Mouse (Mus musculus) intestine, embryonic 14.5 days (tissue): ENCODE results near the gene Stxbp6. TPM values are rescaled to one million over a fixed set of nuclear protein-coding genes. Genes with fewer than 3 reads are reported as not detected.

Experiments
- ATAC-seq: fragments of 200-750 bp; cut with Nextera tagmentation; replicated peaks from 2 replicates; pipeline ENCODE4 v1.8.0; 2017; ENCODE audit warnings: low read depth, moderate number of reproducible peaks, moderate TSS enrichment, moderate library complexity; ENCODE audit not compliant: low FRiP score, low TSS enrichment
- DNase-seq: peaks from one replicate; pipeline ENCODE4 v3.0.0-alpha.2; 2018; ENCODE audit warnings: low spot score
- H3K27ac ChIP-seq: fragments of 300-500 bp; sonication (generic); 2 replicates; pipeline ENCODE4 v1.5.1; 2014; ENCODE audit warnings: low read depth, mild to moderate bottlenecking, control low read depth
- H3K27me3 ChIP-seq: fragments of 300-500 bp; sonication (generic); replicated peaks from 2 replicates; pipeline ENCODE4 v1.6.1; 2014; ENCODE audit warnings: low read length, control low read depth; ENCODE audit not compliant: control insufficient read depth, insufficient read depth
- H3K36me3 ChIP-seq: fragments of 300-500 bp; sonication (generic); 2 replicates; pipeline ENCODE4 v1.6.1; 2014; ENCODE audit warnings: low read length, control low read depth; ENCODE audit not compliant: control insufficient read depth, insufficient read depth
- H3K4me1 ChIP-seq: fragments of 300-500 bp; sonication (generic); replicated peaks from 2 replicates; pipeline ENCODE4 v1.6.1; 2014; ENCODE audit warnings: low read length, control low read depth, mixed read lengths; ENCODE audit not compliant: control insufficient read depth, insufficient read depth
- H3K4me2 ChIP-seq: fragments of 300-500 bp; sonication (generic); 2 replicates; pipeline ENCODE4 v1.6.1; 2014; ENCODE audit warnings: low read length
- H3K4me3 ChIP-seq: fragments of 300-500 bp; sonication (generic); 2 replicates; pipeline ENCODE4 v1.5.1; 2014; ENCODE audit warnings: low read depth, low read length, control low read depth, mixed read lengths
- H3K9ac ChIP-seq: fragments of 300-500 bp; sonication (generic); 2 replicates; pipeline ENCODE4 v1.6.1; 2014; ENCODE audit warnings: mild to moderate bottlenecking, low read length
- H3K9me3 ChIP-seq: fragments of 300-500 bp; sonication (generic); 2 replicates; pipeline ENCODE4 v1.6.1; 2016; ENCODE audit warnings: low read length, control low read depth; ENCODE audit not compliant: control insufficient read depth
- WGBS: fragments of 180-500 bp; shearing (Covaris S2); extraction: QIAGEN DNeasy Blood & Tissue Kit; methylation state at CpG from one replicate; pipeline ENCODE4 v1.1.7; 2014; 5-methylcytosine and 5-hydroxymethylcytosine counted together
- polyA plus RNA-seq: library from polyadenylated mRNA; unstranded; fragments of >200 nt; fragmentation: Nextera tagmentation; extraction: Ambion mirVana; gene quantifications from 2 replicates; pipeline ENCODE4 v1.2.1, GENCODE M21; 2014

Stxbp6 gene
- polyA plus RNA-seq, 1 experiment from 2014 or later: 12.9 TPM

- Histone ChIP-seq H3K27ac (peak overlapping the region; percentile 23; the same call in 1 of the 2 replicates), H3K27me3 (no peaks in the 10 kb centered on the region), H3K36me3 (no peaks in the 10 kb centered on the region), H3K9ac (0 out of 2 replicates have a peak overlapping the region, but pooled peaks have one; percentile 10), H3K4me1 (peaks cover 13% of the 10 kb centered on the region), H3K4me2 (peak overlapping the region; percentile 25), H3K4me3 (no peak overlapping the region), H3K9me3 (no peaks in the 10 kb centered on the region)
- DNase-seq (peak; percentile 55), ATAC-seq (no peak)
- WGBS: 12% methylated on average over 11 of the region's 11 CpGs
Measured at GRCm38 (mm10) chr12:45067047-45067685, 7.3 kb downstream of the Stxbp6 start.

GRCm38 (mm10) chr12:45063606-45064005 is 10.9 kb downstream of the Stxbp6 start:
- Histone ChIP-seq H3K27me3 (no peaks in the 10 kb centered on the region), H3K4me2 (no peak overlapping the region), H3K27ac (no peak overlapping the region), H3K9ac (no peak overlapping the region), H3K4me3 (no peak overlapping the region), H3K36me3 (no peaks in the 10 kb centered on the region), H3K9me3 (no peaks in the 10 kb centered on the region), H3K4me1 (peaks cover 13% of the 10 kb centered on the region)
- ATAC-seq (no peak), DNase-seq (no peak)
- 71% methylated on average over 5 of the region's 5 CpGs for WGBS

GRCm38 (mm10) chr12:45061336-45061735 is 13.2 kb downstream of the Stxbp6 start:
- Histone ChIP-seq H3K27ac (no peak overlapping the region), H3K36me3 (no peaks in the 10 kb centered on the region), H3K9me3 (no peaks in the 10 kb centered on the region), H3K9ac (no peak overlapping the region), H3K27me3 (no peaks in the 10 kb centered on the region), H3K4me1 (no peaks in the 10 kb centered on the region), H3K4me2 (no peak overlapping the region), H3K4me3 (no peak overlapping the region)
- no peak for ATAC-seq
- no peak for DNase-seq
- 34% methylated on average over 5 of the region's 5 CpGs for WGBS

- H3K27ac ChIP-seq: no peak overlapping the region
- no peaks in the 10 kb centered on the region for H3K9me3 ChIP-seq
- WGBS: 66% methylated on average over 6 of the region's 6 CpGs
- no peak overlapping the region for H3K4me3 ChIP-seq
- no peak overlapping the region for H3K4me2 ChIP-seq
- DNase-seq: no peak
- H3K9ac ChIP-seq: no peak overlapping the region
- no peaks in the 10 kb centered on the region for H3K4me1 ChIP-seq
- no peaks in the 10 kb centered on the region for H3K36me3 ChIP-seq
- ATAC-seq: no peak
- H3K27me3 ChIP-seq: no peaks in the 10 kb centered on the region
Measured at GRCm38 (mm10) chr12:45060804-45061203, 13.7 kb downstream of the Stxbp6 start.

- Histone ChIP-seq H3K4me2 (no peak overlapping the region), H3K4me3 (no peak overlapping the region), H3K4me1 (no peaks in the 10 kb centered on the region), H3K9ac (no peak overlapping the region), H3K9me3 (no peaks in the 10 kb centered on the region), H3K36me3 (no peaks in the 10 kb centered on the region), H3K27me3 (no peaks in the 10 kb centered on the region), H3K27ac (no peak overlapping the region)
- 81% methylated on average over 3 of the region's 3 CpGs for WGBS
- ATAC-seq: no peak
- no peak for DNase-seq
Measured at GRCm38 (mm10) chr12:45058007-45058406, 16.5 kb downstream of the Stxbp6 start.

- ATAC-seq (no peak), DNase-seq (no peak)
- no peaks in the 10 kb centered on the region for H3K36me3 ChIP-seq
- H3K4me1 ChIP-seq: no peaks in the 10 kb centered on the region
- H3K9ac ChIP-seq: no peak overlapping the region
- H3K4me2 ChIP-seq: no peak overlapping the region
- no peaks in the 10 kb centered on the region for H3K9me3 ChIP-seq
- no peak overlapping the region for H3K27ac ChIP-seq
- H3K4me3 ChIP-seq: no peak overlapping the region
- H3K27me3 ChIP-seq: no peaks in the 10 kb centered on the region
- 87% methylated on average over 3 of the region's 3 CpGs for WGBS
Measured at GRCm38 (mm10) chr12:45056372-45056771, 18.1 kb downstream of the Stxbp6 start.

- Histone ChIP-seq H3K36me3 (no peaks in the 10 kb centered on the region), H3K27me3 (no peaks in the 10 kb centered on the region), H3K4me2 (no peak overlapping the region), H3K27ac (no peak overlapping the region), H3K4me1 (no peaks in the 10 kb centered on the region), H3K9me3 (no peaks in the 10 kb centered on the region), H3K4me3 (no peak overlapping the region), H3K9ac (no peak overlapping the region)
- ATAC-seq (no peak), DNase-seq (no peak)
- WGBS: 79% methylated on average over 5 of the region's 5 CpGs
Measured at GRCm38 (mm10) chr12:45053319-45053718, 21.2 kb downstream of the Stxbp6 start.

- H3K27ac ChIP-seq: no peak overlapping the region
- no peak overlapping the region for H3K4me3 ChIP-seq
- H3K4me1 ChIP-seq: no peaks in the 10 kb centered on the region
- H3K9ac ChIP-seq: no peak overlapping the region
- H3K9me3 ChIP-seq: no peaks in the 10 kb centered on the region
- H3K27me3 ChIP-seq: no peaks in the 10 kb centered on the region
- no peak overlapping the region for H3K4me2 ChIP-seq
- no peak for ATAC-seq
- 89% methylated on average over 5 of the region's 5 CpGs for WGBS
- no peak for DNase-seq
- no peaks in the 10 kb centered on the region for H3K36me3 ChIP-seq
Measured at GRCm38 (mm10) chr12:45052860-45053259, 21.6 kb downstream of the Stxbp6 start.

- Histone ChIP-seq H3K27ac (no peak overlapping the region), H3K9ac (no peak overlapping the region), H3K27me3 (no peaks in the 10 kb centered on the region), H3K9me3 (no peaks in the 10 kb centered on the region), H3K4me3 (no peak overlapping the region), H3K4me2 (no peak overlapping the region), H3K4me1 (no peaks in the 10 kb centered on the region), H3K36me3 (no peaks in the 10 kb centered on the region)
- ATAC-seq (no peak), DNase-seq (no peak)
- WGBS: 72% methylated on average over 9 of the region's 9 CpGs
Measured at GRCm38 (mm10) chr12:45049894-45050293, 24.6 kb downstream of the Stxbp6 start.
